Mouse (Mus musculus): ENCODE data around the gene Bcl7a.

Gene Bcl7a

GRCm38 (mm10) chr5:123378712-123379111, 35.1 kb downstream of the Bcl7a start:
- DNase-seq = no peak

- DNase-seq = no peak
Measured at GRCm38 (mm10) chr5:123379504-123379931, 35.9 kb downstream of the Bcl7a start.

DNA sequence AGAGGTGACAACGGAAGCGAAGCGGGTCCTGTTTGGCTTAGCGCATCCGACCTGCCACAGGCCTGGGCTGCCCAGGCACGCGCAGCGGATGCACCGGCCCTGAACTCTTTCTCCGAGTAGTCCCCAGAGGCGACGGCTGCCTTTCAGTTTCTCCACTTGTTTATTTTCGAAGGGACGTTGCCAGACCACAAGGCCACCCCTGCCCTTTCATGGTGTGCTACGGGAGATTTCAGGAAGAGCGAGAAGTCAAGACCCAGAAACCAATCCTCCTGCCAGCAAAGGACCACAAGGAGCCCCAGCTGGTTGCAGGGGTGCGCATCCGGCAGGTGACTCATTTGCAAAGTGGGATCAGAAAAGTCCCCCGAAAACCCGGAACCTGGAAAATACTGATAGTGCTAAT, 38.3 kb downstream of the Bcl7a start:
- DNase-seq = peak; percentile 56 to 73

DNA sequence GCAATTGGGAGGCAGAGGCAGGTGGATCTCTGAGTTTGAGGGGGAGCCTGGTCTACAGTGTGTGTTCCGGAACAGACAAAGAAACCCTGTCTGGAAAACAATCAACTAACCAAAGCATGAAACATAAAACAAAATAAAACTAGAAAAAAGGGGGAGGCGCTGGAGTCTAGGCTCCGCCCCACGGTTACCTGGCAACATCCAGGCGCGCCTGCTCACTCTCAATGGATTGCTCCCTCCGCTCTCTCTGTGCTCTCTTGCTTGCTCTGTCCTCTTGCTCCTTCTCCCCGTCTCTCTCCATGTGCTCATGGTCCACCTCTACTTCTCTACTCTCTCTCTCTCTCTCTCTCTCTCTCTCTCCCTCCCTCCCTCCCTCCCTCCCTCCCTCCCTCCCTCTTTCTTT, 39.1 kb downstream of the Bcl7a start:
- no peak for DNase-seq

DNA sequence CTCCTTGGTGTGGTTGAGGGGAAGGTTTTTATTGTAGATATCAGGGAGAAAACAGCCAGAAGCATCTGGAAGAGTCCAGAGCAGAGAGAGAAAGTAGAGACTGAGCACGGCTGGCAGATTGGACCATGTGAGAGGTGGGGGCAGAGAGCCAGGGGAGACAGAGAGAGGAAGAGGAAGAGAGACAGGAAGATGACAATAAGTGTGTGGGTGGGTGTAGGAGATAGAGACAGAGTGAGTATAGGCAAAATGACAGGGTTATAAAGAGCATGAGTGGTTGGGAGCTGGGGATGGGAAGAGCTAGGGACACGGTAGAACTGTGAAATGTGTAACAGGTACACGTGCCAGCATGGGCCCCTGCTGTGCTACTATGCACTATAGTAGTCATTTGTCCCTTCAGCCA, 44.8 kb downstream of the Bcl7a start:
- no peak for DNase-seq

GRCm38 (mm10) chr5:123390536-123391441, 47.2 kb downstream of the Bcl7a start:
- no peak for DNase-seq

- DNase-seq = no peak
Measured at GRCm38 (mm10) chr5:123391442-123391809, 47.8 kb downstream of the Bcl7a start.

- DNase-seq = no peak
Measured at GRCm38 (mm10) chr5:123393786-123394302, 50.2 kb downstream of the Bcl7a start.

- peak; percentile 98 to 99 for DNase-seq
Measured at GRCm38 (mm10) chr5:123394303-123394956, 50.8 kb downstream of the Bcl7a start, which contains the start of gene Mlxip. Gene Mlxip (plus strand): TSS chr5:123394798.

GRCm38 (mm10) chr5:123394957-123395881, 51.6 kb downstream of the Bcl7a start:
- DNase-seq = peak; percentile 40 to 56

GRCm38 (mm10) chr5:123396901-123397464, 53.3 kb downstream of the Bcl7a start:
- DNase-seq = no peak

- DNase-seq = peak; percentile 64 to 73
Measured at GRCm38 (mm10) chr5:123397786-123398185, 54.2 kb downstream of the Bcl7a start.

GRCm38 (mm10) chr5:123398856-123399498, 55.3 kb downstream of the Bcl7a start:
- DNase-seq = no peak

- DNase-seq = no peak
Measured at GRCm38 (mm10) chr5:123404480-123404879, 60.8 kb downstream of the Bcl7a start.

DNA sequence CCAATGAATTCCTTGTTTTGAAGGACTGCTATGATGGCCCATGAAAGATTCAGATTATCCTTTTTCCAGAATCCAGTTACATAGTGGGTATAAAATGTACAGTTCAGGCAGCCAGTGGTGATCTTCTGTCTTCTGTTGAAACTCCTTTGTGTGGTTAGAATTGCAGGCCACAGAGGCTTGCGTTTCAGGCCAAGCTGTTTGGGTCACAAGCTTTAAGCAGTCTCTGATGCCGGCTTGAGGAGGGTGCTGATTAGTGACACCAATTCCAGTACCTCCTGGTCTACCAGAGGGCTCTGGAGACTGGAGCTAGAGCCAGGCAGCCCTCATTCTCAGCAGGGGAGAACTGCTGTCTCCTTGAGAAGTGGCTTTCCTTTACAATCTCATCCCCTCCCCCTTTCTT, 63.3 kb downstream of the Bcl7a start:
- DNase-seq = no peak

DNA sequence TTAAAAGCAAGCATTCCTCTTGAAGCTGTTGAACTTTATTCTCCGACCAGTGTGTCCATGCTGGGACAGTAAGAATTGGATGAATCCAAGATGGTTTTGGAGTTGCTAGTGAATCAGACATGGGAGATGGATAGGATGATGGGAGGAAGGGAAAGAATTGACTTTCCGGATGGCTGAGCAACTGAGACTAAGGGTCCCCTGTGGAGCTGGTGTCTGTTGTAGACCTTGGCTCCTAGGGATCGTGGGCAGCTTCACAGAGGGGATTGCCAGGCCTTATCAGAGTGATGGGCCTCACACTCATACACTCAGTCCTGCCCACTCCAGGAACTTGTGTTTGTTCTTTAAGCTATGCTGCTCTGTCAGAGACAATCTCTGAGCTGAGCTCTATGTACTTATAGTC, 64.5 kb downstream of the Bcl7a start:
- DNase-seq = no peak

DNA sequence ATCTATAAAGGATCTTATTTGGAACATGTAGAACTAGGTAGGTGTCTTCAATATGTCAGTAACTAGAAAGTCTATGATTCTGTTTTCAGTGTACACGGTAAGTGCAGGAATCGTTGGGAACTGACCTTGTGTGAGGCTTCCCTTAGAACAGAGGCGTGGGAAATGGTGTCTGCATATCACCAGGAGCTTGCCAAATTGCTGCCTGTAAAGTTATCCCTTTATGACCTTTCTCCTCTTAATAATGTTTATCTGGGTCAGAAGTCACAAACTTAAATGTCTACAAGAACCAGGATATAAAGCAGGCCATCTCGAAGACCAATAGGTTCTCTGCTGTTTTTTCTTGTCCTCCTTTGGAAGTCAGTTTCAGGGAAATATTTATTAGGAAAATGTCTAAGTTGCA, 68.6 kb downstream of the Bcl7a start:
- DNase-seq = no peak

- no peak for DNase-seq
Measured at GRCm38 (mm10) chr5:123413866-123414363, 70.3 kb downstream of the Bcl7a start.

DNA sequence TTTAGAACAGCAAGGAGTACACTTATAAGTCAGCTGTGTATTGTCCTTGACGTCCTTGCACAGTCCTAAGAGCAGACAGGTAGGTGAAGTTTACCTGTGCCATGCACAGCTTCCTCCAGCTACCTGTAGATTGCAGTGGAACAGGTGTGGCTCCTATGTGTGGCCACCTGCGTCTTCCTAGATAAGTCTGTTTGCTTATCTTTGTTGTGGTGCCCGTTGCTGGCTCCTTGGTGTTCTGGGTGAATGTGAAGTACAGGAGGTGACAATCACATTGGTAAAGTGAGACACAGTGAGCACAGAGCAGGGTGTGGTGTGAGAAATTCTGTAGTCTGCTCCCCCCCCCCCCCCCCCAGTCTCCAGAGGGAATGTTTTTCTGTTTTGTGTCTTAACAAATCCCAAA, 72.5 kb downstream of the Bcl7a start:
- peak in 1 of 2 experiments; percentile 52 for DNase-seq

DNA sequence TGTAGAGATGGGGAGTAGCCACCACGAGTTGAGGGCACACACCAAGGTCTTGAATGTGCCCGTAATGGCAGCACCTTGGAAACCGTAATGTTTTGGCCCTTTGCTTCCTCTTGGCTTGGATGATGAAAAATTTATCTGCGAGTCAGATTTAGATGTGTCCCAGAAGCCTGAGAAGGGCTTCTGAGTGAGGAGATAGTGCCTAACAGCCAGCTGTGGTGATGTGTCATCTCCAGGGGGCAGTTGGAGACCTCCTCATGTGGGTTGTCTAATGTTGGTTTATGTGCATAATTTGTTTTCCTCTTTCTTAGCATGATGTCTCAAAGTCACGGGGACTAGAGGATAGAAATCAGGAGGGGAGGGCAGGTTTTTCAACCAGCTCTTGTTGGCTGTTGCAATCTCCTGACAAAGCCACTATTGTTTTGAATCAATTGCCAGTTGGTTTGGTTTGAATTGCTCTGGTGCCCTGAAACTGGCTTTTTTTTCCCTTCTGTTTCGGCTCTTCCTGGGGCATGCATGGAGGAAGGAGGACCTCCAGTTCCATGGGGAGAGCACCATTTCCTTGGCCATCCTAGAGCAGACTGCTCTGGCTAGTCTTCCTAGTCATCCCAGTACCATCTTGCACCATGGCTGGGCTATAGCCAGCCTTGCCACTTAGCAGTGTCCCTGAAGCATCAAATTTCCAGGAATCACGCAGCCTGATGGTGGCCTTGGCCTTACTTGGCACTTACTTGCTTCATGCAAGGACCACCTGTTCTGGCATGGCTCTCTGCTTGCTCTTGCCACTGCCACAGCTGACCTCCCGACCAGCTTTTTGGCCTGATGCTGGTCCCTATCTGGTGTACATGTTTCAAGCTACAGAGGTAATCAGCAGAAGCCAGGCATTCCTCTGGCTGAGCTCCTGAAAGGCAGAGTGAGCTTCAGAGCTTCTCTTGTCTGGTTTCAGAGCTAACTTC, 73.2 kb downstream of the Bcl7a start:
- DNase-seq = no peak
